Mouse (Mus musculus) liver, embryonic 11.5 days (tissue): Measurements from ENCODE around the gene Slc43a2. TPM values are rescaled to one million over a fixed set of nuclear protein-coding genes. Genes with fewer than 3 reads are reported as not detected.

ENCODE experiments used
- ATAC-seq: fragments of 200-750 bp; cut with Nextera tagmentation; replicated peaks from 2 replicates; pipeline ENCODE4 v1.8.0; 2017; ENCODE audit warnings: moderate number of reproducible peaks, mild to moderate bottlenecking, moderate TSS enrichment, moderate library complexity; ENCODE audit not compliant: low FRiP score
- DNase-seq: peaks from one replicate; pipeline ENCODE4 v3.0.0-alpha.2; 2017; ENCODE audit warnings: low spot score
- H3K27ac ChIP-seq: fragments of 300-500 bp; sonication (generic); 2 replicates; pipeline ENCODE4 v1.5.1; 2014; ENCODE audit warnings: mild to moderate bottlenecking, low read depth, low read length, control low read depth
- H3K27me3 ChIP-seq: fragments of 300-500 bp; sonication (generic); replicated peaks from 2 replicates; pipeline ENCODE4 v1.6.1; 2014; ENCODE audit warnings: low read length, mixed read lengths; ENCODE audit not compliant: control insufficient read depth, insufficient read depth
- H3K36me3 ChIP-seq: fragments of 300-500 bp; sonication (generic); 2 replicates; pipeline ENCODE4 v1.6.1; 2014; ENCODE audit warnings: mild to moderate bottlenecking, low read length, moderate library complexity, mixed read lengths; ENCODE audit not compliant: control insufficient read depth, insufficient read depth
- H3K4me1 ChIP-seq: fragments of 300-500 bp; sonication (generic); replicated peaks from 2 replicates; pipeline ENCODE4 v1.6.1; 2014; ENCODE audit warnings: low read length, mixed read lengths; ENCODE audit not compliant: control insufficient read depth, insufficient read depth
- H3K4me2 ChIP-seq: fragments of 300-500 bp; sonication (generic); 2 replicates; pipeline ENCODE4 v1.6.1; 2014; ENCODE audit warnings: mild to moderate bottlenecking, control low read depth, moderate library complexity
- H3K4me3 ChIP-seq: fragments of 300-500 bp; sonication (generic); 2 replicates; pipeline ENCODE4 v1.5.1; 2014; ENCODE audit warnings: low read depth, low read length, control low read depth
- H3K9ac ChIP-seq: fragments of 300-500 bp; sonication (generic); 2 replicates; pipeline ENCODE4 v1.6.1; 2014; ENCODE audit warnings: low read depth, low read length, control low read depth
- H3K9me3 ChIP-seq: fragments of 300-500 bp; sonication (generic); 2 replicates; pipeline ENCODE4 v1.6.1; 2016; ENCODE audit warnings: low read length, inconsistent platforms, mixed read lengths; ENCODE audit not compliant: control insufficient read depth
- WGBS: fragments of 180-500 bp; shearing (Covaris S2); extraction: QIAGEN DNeasy Blood & Tissue Kit; methylation state at CpG from one replicate; pipeline ENCODE4 v1.1.7; 2014; 5-methylcytosine and 5-hydroxymethylcytosine counted together
- polyA plus RNA-seq: library from polyadenylated mRNA; unstranded; fragments of >200 nt; fragmentation: Nextera tagmentation; extraction: Ambion mirVana; gene quantifications from 2 replicates; pipeline ENCODE4 v1.2.1, GENCODE M21; 2014

Slc43a2 gene
- polyA plus RNA-seq, 1 experiment from 2014 or later: 7.8 TPM

- Histone ChIP-seq H3K4me3 (no peak overlapping the region), H3K9ac (no peak overlapping the region), H3K4me1 (peaks cover 27% of the 10 kb centered on the region), H3K27ac (no peak overlapping the region), H3K4me2 (no peak overlapping the region), H3K9me3 (no peaks in the 10 kb centered on the region), H3K27me3 (no peaks in the 10 kb centered on the region), H3K36me3 (no peaks in the 10 kb centered on the region)
- 57% methylated on average over 18 of the region's 18 CpGs for WGBS
- DNase-seq: peak; percentile 43
- no peak for ATAC-seq
Observed at GRCm38 (mm10) chr11:75563851-75564548, 32.5 kb downstream of the Slc43a2 start.

- 81% methylated on average over 2 of the region's 2 CpGs for WGBS
- Histone ChIP-seq H3K4me2 (no peak overlapping the region), H3K27ac (no peak overlapping the region), H3K27me3 (no peaks in the 10 kb centered on the region), H3K9ac (no peak overlapping the region), H3K4me1 (peaks cover 25% of the 10 kb centered on the region), H3K9me3 (no peaks in the 10 kb centered on the region), H3K36me3 (no peaks in the 10 kb centered on the region), H3K4me3 (no peak overlapping the region)
- DNase-seq (no peak), ATAC-seq (no peak)
Observed at GRCm38 (mm10) chr11:75565849-75566248, 34.4 kb downstream of the Slc43a2 start.

GRCm38 (mm10) chr11:75566276-75567196 lies 35.0 kb downstream of the Slc43a2 start:
- 76% methylated on average over 13 of the region's 13 CpGs for WGBS
- H3K9me3 ChIP-seq: no peaks in the 10 kb centered on the region
- no peak overlapping the region; the same call in 1 of the 2 replicates for H3K27ac ChIP-seq
- no peak overlapping the region for H3K4me3 ChIP-seq
- H3K27me3 ChIP-seq: no peaks in the 10 kb centered on the region
- H3K4me1 ChIP-seq: peaks cover 23% of the 10 kb centered on the region
- DNase-seq: no peak
- no peak for ATAC-seq
- no peaks in the 10 kb centered on the region for H3K36me3 ChIP-seq
- no peak overlapping the region for H3K9ac ChIP-seq
- no peak overlapping the region for H3K4me2 ChIP-seq

GRCm38 (mm10) chr11:75567346-75568114 lies 36.0 kb downstream of the Slc43a2 start:
- H3K27ac ChIP-seq: no peak overlapping the region
- no peaks in the 10 kb centered on the region for H3K36me3 ChIP-seq
- no peak for DNase-seq
- 37% methylated on average over 9 of the region's 9 CpGs for WGBS
- H3K4me3 ChIP-seq: no peak overlapping the region
- peaks cover 30% of the 10 kb centered on the region for H3K4me1 ChIP-seq
- no peak overlapping the region for H3K9ac ChIP-seq
- ATAC-seq: no peak
- no peaks in the 10 kb centered on the region for H3K9me3 ChIP-seq
- no peak overlapping the region for H3K4me2 ChIP-seq
- H3K27me3 ChIP-seq: no peaks in the 10 kb centered on the region

- no peak overlapping the region for H3K9ac ChIP-seq
- ATAC-seq: no peak
- H3K27ac ChIP-seq: no peak overlapping the region
- H3K27me3 ChIP-seq: no peaks in the 10 kb centered on the region
- no peak overlapping the region for H3K4me2 ChIP-seq
- H3K36me3 ChIP-seq: no peaks in the 10 kb centered on the region
- DNase-seq: no peak
- H3K4me3 ChIP-seq: no peak overlapping the region
- 81% methylated on average over 6 of the region's 6 CpGs for WGBS
- H3K9me3 ChIP-seq: no peaks in the 10 kb centered on the region
- H3K4me1 ChIP-seq: peaks cover 36% of the 10 kb centered on the region
Observed at GRCm38 (mm10) chr11:75568115-75568511, 36.6 kb downstream of the Slc43a2 start.

GRCm38 (mm10) chr11:75568962-75569361 lies 37.5 kb downstream of the Slc43a2 start:
- Histone ChIP-seq H3K27ac (no peak overlapping the region), H3K36me3 (no peaks in the 10 kb centered on the region), H3K27me3 (no peaks in the 10 kb centered on the region), H3K4me1 (peaks cover 35% of the 10 kb centered on the region), H3K9me3 (no peaks in the 10 kb centered on the region), H3K9ac (no peak overlapping the region), H3K4me3 (no peak overlapping the region), H3K4me2 (no peak overlapping the region)
- ATAC-seq: no peak
- no peak for DNase-seq
- WGBS: 90% methylated on average over 12 of the region's 12 CpGs

GRCm38 (mm10) chr11:75570375-75571125 lies 39.1 kb downstream of the Slc43a2 start:
- peaks cover 31% of the 10 kb centered on the region for H3K4me1 ChIP-seq
- H3K36me3 ChIP-seq: no peaks in the 10 kb centered on the region
- no peak overlapping the region for H3K27ac ChIP-seq
- no peaks in the 10 kb centered on the region for H3K9me3 ChIP-seq
- ATAC-seq: no peak
- H3K4me2 ChIP-seq: no peak overlapping the region
- H3K4me3 ChIP-seq: no peak overlapping the region
- H3K9ac ChIP-seq: no peak overlapping the region
- DNase-seq: no peak
- no peaks in the 10 kb centered on the region for H3K27me3 ChIP-seq
- 87% methylated on average over 17 of the region's 17 CpGs for WGBS
